Mouse (Mus musculus): Measurements from ENCODE around the gene Xirp1. TPM values are rescaled to one million over a fixed set of nuclear protein-coding genes. Genes with fewer than 3 reads are reported as not detected.
"Not testable (repeated sequence)": the region's sequence is repeated elsewhere in the genome, so short reads cannot be mapped to it uniquely, and the experiment has no call there.

Gene Xirp1
- polyA plus RNA-seq, 1 experiment from 2014 or later = 0.05 TPM

- peaks cover 6% of the 10 kb centered on the region; the same call in 1 of the 2 replicates for H3K27me3 ChIP-seq (ENCODE audit: low read depth, poor library complexity, severe bottlenecking)
- H3K27ac ChIP-seq = no peak overlapping the region
- WGBS = 81% methylated on average over 5 of the region's 5 CpGs
- peaks cover 23% of the 10 kb centered on the region for H3K4me1 ChIP-seq
- H3K9me3 ChIP-seq (replicated peaks) = no peaks in the 10 kb centered on the region
- H3K4me3 ChIP-seq = no peak overlapping the region
- no peaks in the 10 kb centered on the region for H3K36me3 ChIP-seq
- no peak for DNase-seq (ENCODE audit: low spot score)
Measured at GRCm38 (mm10) chr9:120012781-120013180, 10.6 kb downstream of the Xirp1 start.

- H3K4me1 ChIP-seq = peaks cover 23% of the 10 kb centered on the region
- not testable (repeated sequence) for H3K9me3 ChIP-seq (replicated peaks); H3K36me3 ChIP-seq; H3K4me3 ChIP-seq; H3K27ac ChIP-seq; DNase-seq (ENCODE audit: low spot score); H3K27me3 ChIP-seq (ENCODE audit: low read depth, poor library complexity, severe bottlenecking)
- 84% methylated on average over 6 of the region's 6 CpGs for WGBS
Measured at GRCm38 (mm10) chr9:120012161-120012560, 11.2 kb downstream of the Xirp1 start.

DNA sequence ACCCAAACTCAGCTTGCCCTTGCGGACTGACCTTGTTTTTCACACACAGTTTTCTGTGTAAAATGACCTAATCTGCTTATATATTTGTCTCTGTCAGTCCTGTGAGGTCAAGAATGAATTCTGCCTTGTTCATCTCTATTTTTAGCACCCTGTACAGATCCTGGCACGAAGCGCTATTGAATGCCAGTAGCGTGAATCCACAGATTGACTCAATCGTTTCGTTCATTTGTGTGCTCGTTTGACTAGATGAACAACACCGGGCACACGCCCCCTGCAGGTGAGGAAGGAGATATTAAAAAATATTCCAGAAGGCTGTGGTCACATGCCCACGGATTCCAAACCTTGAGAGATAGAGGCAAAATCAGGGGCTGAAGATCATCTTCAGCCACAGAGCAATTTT lies 11.9 kb downstream of the Xirp1 start:
- Histone ChIP-seq H3K27me3 (ENCODE audit: low read depth, poor library complexity, severe bottlenecking) (peaks cover 6% of the 10 kb centered on the region; the same call in 1 of the 2 replicates), H3K27ac (peak overlapping the region; percentile 76; the same call in 1 of the 2 replicates), H3K36me3 (no peaks in the 10 kb centered on the region), H3K9me3 (replicated peaks) (no peaks in the 10 kb centered on the region), H3K4me3 (peak overlapping the region; percentile 59), H3K4me1 (peaks cover 19% of the 10 kb centered on the region)
- 2% methylated on average over 10 of the region's 10 CpGs for WGBS
- DNase-seq (ENCODE audit: low spot score) = peak; percentile 70

GRCm38 (mm10) chr9:120010781-120011511 lies 12.5 kb downstream of the Xirp1 start:
- H3K27ac ChIP-seq = peak overlapping the region; percentile 76
- peak; percentile 94 for DNase-seq (ENCODE audit: low spot score)
- WGBS = 2% methylated on average over 60 of the region's 60 CpGs

DNA sequence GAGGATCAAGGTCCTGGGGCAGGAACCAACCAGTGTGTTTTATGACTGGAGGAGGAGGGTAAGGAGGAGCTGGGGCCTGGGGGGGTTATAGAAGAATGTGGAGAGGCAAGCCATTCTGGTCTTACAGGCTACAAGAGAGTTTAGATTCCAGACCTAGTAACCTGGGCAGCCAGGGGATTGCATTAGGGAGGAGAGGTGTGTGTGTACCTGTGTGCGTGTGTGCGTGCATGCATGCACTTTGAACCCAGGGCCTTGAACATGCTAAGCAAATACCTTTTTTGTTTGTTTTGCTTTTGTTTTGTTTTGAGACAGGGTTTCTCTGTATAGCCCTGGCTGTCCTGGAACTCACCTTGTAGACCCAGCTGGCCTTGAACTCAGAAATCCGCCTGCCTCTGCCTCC lies 13.5 kb downstream of the Xirp1 start:
- no peak overlapping the region for H3K4me3 ChIP-seq
- DNase-seq (ENCODE audit: low spot score) = no peak
- peaks cover 22% of the 10 kb centered on the region for H3K4me1 ChIP-seq
- WGBS = 91% methylated on average over 3 of the region's 3 CpGs
- no peak overlapping the region for H3K27ac ChIP-seq
- peaks cover 6% of the 10 kb centered on the region; the same call in 1 of the 2 replicates for H3K27me3 ChIP-seq (ENCODE audit: low read depth, poor library complexity, severe bottlenecking)
- H3K9me3 ChIP-seq (replicated peaks) = no peaks in the 10 kb centered on the region
- no peaks in the 10 kb centered on the region for H3K36me3 ChIP-seq

More at GRCm38 (mm10) chr9:120010781-120011511, 12.5 kb downstream of the Xirp1 start:
- peaks cover 6% of the 10 kb centered on the region; the same call in 1 of the 2 replicates for H3K27me3 ChIP-seq (ENCODE audit: low read depth, poor library complexity, severe bottlenecking)
- no peaks in the 10 kb centered on the region for H3K9me3 ChIP-seq (replicated peaks)
- peak overlapping the region; percentile 59 for H3K4me3 ChIP-seq
- peaks cover 21% of the 10 kb centered on the region for H3K4me1 ChIP-seq
- no peaks in the 10 kb centered on the region for H3K36me3 ChIP-seq

- Histone ChIP-seq H3K4me3 (no peak overlapping the region), H3K9me3 (replicated peaks) (no peaks in the 10 kb centered on the region), H3K4me1 (peaks cover 22% of the 10 kb centered on the region), H3K36me3 (no peaks in the 10 kb centered on the region), H3K27ac (no peak overlapping the region), H3K27me3 (ENCODE audit: low read depth, poor library complexity, severe bottlenecking) (peaks cover 6% of the 10 kb centered on the region; the same call in 1 of the 2 replicates)
- no peak for DNase-seq (ENCODE audit: low spot score)
- 77% methylated on average over 7 of the region's 7 CpGs for WGBS
Measured at GRCm38 (mm10) chr9:120009226-120009841, 14.1 kb downstream of the Xirp1 start.

GRCm38 (mm10) chr9:120007833-120008232 lies 15.6 kb downstream of the Xirp1 start:
- no peaks in the 10 kb centered on the region for H3K36me3 ChIP-seq
- no peak overlapping the region for H3K4me3 ChIP-seq
- peaks cover 22% of the 10 kb centered on the region for H3K4me1 ChIP-seq
- WGBS = 92% methylated on average over 1 of the region's 1 CpGs
- H3K27me3 ChIP-seq (ENCODE audit: low read depth, poor library complexity, severe bottlenecking) = peaks cover 6% of the 10 kb centered on the region; the same call in 1 of the 2 replicates
- DNase-seq (ENCODE audit: low spot score) = no peak
- no peak overlapping the region for H3K27ac ChIP-seq
- no peaks in the 10 kb centered on the region for H3K9me3 ChIP-seq (replicated peaks)

DNA sequence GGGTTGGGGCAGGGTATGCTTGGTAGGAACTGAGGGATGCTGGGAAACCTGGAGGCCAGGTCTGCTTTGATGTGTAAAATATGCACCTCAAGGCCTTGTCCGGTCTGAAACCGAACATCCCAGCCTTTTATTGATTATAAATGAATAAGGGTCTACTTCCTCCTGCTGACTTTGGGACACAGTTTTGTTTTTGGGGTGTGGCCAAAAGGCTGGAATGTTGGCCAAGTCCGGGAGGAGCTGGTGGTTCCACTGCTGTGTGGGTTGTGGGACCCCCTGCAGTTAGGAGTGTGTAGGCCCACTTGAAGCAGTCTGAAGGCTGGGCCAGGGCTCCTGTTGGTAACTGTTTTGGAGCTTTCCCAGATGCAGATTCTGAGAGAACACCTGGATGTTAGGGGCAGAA lies 17.5 kb downstream of the Xirp1 start:
- Histone ChIP-seq H3K27ac (no peak overlapping the region), H3K9me3 (replicated peaks) (no peaks in the 10 kb centered on the region), H3K4me1 (peaks cover 25% of the 10 kb centered on the region), H3K27me3 (ENCODE audit: low read depth, poor library complexity, severe bottlenecking) (no peaks in the 10 kb centered on the region), H3K4me3 (no peak overlapping the region), H3K36me3 (no peaks in the 10 kb centered on the region)
- DNase-seq (ENCODE audit: low spot score) = no peak
- 74% methylated on average over 3 of the region's 3 CpGs for WGBS

DNA sequence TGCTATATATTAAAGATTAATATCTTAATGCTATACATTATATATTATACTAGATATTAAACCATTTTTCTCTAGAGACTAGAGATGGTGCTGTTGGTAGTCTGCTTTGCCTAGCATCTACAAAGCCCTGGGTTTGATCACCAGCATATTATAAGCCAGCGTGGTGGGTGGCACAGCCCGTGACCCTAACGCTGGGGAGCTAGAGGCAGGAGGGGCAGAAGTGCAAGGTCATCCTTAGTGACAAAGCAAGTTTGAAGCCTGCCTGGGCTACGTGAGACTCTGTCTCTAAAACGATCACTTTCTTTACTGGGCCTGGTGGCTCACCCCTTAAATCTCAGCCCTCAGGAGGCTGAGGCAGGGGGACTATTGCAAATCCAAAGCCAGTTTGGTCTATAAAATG lies 20.5 kb downstream of the Xirp1 start:
- H3K9me3 ChIP-seq (replicated peaks) = no peaks in the 10 kb centered on the region
- WGBS = 79% methylated on average over 5 of the region's 5 CpGs
- DNase-seq (ENCODE audit: low spot score) = no peak
- H3K27me3 ChIP-seq (ENCODE audit: low read depth, poor library complexity, severe bottlenecking) = no peaks in the 10 kb centered on the region
- H3K4me3 ChIP-seq = no peak overlapping the region
- peaks cover 17% of the 10 kb centered on the region for H3K4me1 ChIP-seq
- H3K36me3 ChIP-seq = no peaks in the 10 kb centered on the region
- no peak overlapping the region for H3K27ac ChIP-seq

DNA sequence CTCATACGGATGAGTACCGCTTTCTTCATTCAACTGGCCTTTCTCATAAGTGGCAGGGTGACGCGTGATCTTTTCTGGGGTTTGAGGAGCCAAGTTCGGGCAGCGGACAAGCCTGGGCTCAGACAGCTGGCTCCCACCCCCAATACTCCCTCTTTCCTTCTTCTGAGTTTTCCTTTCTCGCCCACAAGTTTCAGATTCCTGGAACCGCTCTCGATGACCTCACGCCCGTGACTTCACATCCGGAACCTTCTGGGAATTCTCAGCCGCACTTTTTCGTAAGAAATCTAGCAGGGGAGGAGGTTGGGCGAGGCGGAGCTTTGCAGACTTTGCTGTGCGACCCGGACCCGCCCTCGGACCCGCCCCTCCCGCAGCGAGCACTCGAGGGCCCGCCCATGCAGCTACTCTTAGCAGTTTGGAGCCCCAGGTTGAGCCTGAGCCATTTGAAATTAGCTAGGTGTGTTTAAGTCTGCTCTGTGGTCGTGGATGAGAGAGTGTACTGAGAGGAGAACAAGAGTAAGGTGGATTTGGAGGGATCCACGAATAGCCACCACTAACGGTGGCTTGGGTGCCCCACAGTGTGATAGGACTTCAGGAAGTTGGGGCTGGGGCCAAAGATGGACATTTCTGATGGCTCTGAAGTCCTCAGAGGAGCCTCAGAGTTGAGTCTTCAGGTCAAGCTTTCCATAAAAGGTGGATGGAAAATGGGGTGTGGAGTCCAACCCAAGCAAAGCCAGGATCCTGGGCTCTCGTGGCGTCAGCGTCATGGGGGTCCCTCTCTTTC lies 21.3 kb downstream of the Xirp1 start:
- WGBS = 12% methylated on average over 31 of the region's 31 CpGs
- DNase-seq (ENCODE audit: low spot score) = peak; percentile 92

DNA sequence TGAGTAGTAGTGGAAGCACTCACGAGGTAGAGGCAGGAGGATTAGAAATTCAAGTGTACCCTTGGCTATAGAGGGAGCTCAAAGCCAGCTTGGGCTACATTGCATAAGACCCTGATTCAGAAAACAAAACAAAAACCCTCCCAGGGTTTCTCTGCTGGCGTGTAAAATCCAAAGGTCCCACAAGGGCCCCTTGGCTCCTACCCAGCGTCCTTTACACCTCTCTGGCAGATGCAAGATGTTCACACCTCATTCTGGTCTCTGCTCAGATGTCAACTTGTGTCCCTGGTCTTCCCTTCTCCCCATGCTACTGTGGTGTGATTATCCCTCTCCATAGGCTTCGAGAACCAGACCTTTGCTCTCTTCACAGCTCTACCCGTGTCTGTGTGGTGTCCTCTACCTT lies 22.6 kb downstream of the Xirp1 start:
- no peaks in the 10 kb centered on the region for H3K36me3 ChIP-seq
- no peak overlapping the region for H3K27ac ChIP-seq
- no peaks in the 10 kb centered on the region for H3K9me3 ChIP-seq (replicated peaks)
- H3K4me1 ChIP-seq = peaks cover 14% of the 10 kb centered on the region
- DNase-seq (ENCODE audit: low spot score) = no peak
- H3K4me3 ChIP-seq = no peak overlapping the region
- no peaks in the 10 kb centered on the region for H3K27me3 ChIP-seq (ENCODE audit: low read depth, poor library complexity, severe bottlenecking)
- WGBS = 72% methylated on average over 5 of the region's 5 CpGs

More for the DNA sequence above, 21.3 kb downstream of the Xirp1 start:
- no peaks in the 10 kb centered on the region for H3K36me3 ChIP-seq
- H3K9me3 ChIP-seq (replicated peaks) = no peaks in the 10 kb centered on the region
- peak overlapping the region; percentile 52 for H3K4me3 ChIP-seq
- H3K27ac ChIP-seq = peak overlapping the region; percentile 84
- H3K4me1 ChIP-seq = peaks cover 17% of the 10 kb centered on the region
- H3K27me3 ChIP-seq (ENCODE audit: low read depth, poor library complexity, severe bottlenecking) = no peaks in the 10 kb centered on the region

GRCm38 (mm10) chr9:119999636-120000035 lies 23.8 kb downstream of the Xirp1 start:
- Histone ChIP-seq H3K4me3 (no peak overlapping the region), H3K36me3 (no peaks in the 10 kb centered on the region), H3K9me3 (replicated peaks) (no peaks in the 10 kb centered on the region), H3K27me3 (ENCODE audit: low read depth, poor library complexity, severe bottlenecking) (no peaks in the 10 kb centered on the region), H3K4me1 (peaks cover 12% of the 10 kb centered on the region), H3K27ac (no peak overlapping the region)
- 83% methylated on average over 6 of the region's 6 CpGs for whole genome bisulfite sequencing
- DNase-seq (ENCODE audit: low spot score) = no peak

- Histone ChIP-seq H3K27me3 (ENCODE audit: low read depth, poor library complexity, severe bottlenecking) (no peaks in the 10 kb centered on the region), H3K4me3 (no peak overlapping the region), H3K36me3 (no peaks in the 10 kb centered on the region), H3K4me1 (peaks cover 12% of the 10 kb centered on the region), H3K9me3 (replicated peaks) (no peaks in the 10 kb centered on the region), H3K27ac (no peak overlapping the region)
- no peak for DNase-seq (ENCODE audit: low spot score)
- WGBS = 87% methylated on average over 1 of the region's 1 CpGs
Measured at GRCm38 (mm10) chr9:119998776-119999175, 24.6 kb downstream of the Xirp1 start.

Data from limb, embryonic 10.5 days (tissue).